Mouse (Mus musculus) midbrain, embryonic 14.5 days (tissue): Measurements from ENCODE around the gene Gm5965. TPM values are rescaled to one million over a fixed set of nuclear protein-coding genes. Genes with fewer than 3 reads are reported as not detected.

Experiments
- ATAC-seq: fragments of 200-750 bp; cut with Nextera tagmentation; 2 replicates; pipeline ENCODE4 v1.8.0; 2017; ENCODE audit warnings: moderate number of reproducible peaks, moderate library complexity; ENCODE audit not compliant: low FRiP score, low TSS enrichment
- DNase-seq: peaks from one replicate; pipeline ENCODE4 v3.0.0-alpha.2; 2015
- H3K27ac ChIP-seq: fragments of 300-500 bp; sonication (generic); replicated peaks from 2 replicates; pipeline ENCODE4 v1.5.1; 2014; ENCODE audit warnings: mild to moderate bottlenecking, low read depth, low read length, moderate library complexity
- H3K27me3 ChIP-seq: fragments of 300-500 bp; sonication (generic); 2 replicates; pipeline ENCODE4 v1.6.1; 2014; ENCODE audit warnings: low read length, control low read depth, mixed read lengths; ENCODE audit not compliant: control insufficient read depth, insufficient read depth
- H3K36me3 ChIP-seq: fragments of 300-500 bp; sonication (generic); 2 replicates; pipeline ENCODE4 v1.6.1; 2014; ENCODE audit warnings: low read length, control low read depth; ENCODE audit not compliant: control insufficient read depth, insufficient read depth
- H3K4me1 ChIP-seq: fragments of 300-500 bp; sonication (generic); 2 replicates; pipeline ENCODE4 v1.6.1; 2014; ENCODE audit warnings: mild to moderate bottlenecking, antibody characterized with exemption, low read length, control low read depth; ENCODE audit not compliant: control insufficient read depth, insufficient read depth
- H3K4me2 ChIP-seq: fragments of 300-500 bp; sonication (generic); 2 replicates; pipeline ENCODE4 v1.6.1; 2014; ENCODE audit warnings: mild to moderate bottlenecking, low read length, moderate library complexity
- H3K4me3 ChIP-seq: fragments of 300-500 bp; sonication (generic); replicated peaks from 2 replicates; pipeline ENCODE4 v1.5.1; 2014; ENCODE audit warnings: low read depth, low read length
- H3K9ac ChIP-seq: fragments of 300-500 bp; sonication (generic); replicated peaks from 2 replicates; pipeline ENCODE4 v1.6.1; 2014; ENCODE audit warnings: mild to moderate bottlenecking, low read length, moderate library complexity
- H3K9me3 ChIP-seq: fragments of 300-500 bp; sonication (generic); 2 replicates; pipeline ENCODE4 v1.6.1; 2016; ENCODE audit warnings: low read length, control low read depth, mixed read lengths; ENCODE audit not compliant: control insufficient read depth
- WGBS: fragments of 180-500 bp; shearing (Covaris S2); extraction: QIAGEN DNeasy Blood & Tissue Kit; methylation state at CpG from one replicate; pipeline ENCODE4 v1.1.7; 2014; 5-methylcytosine and 5-hydroxymethylcytosine counted together
- polyA plus RNA-seq: library from polyadenylated mRNA; unstranded; fragments of >200 nt; fragmentation: Nextera tagmentation; extraction: Ambion mirVana; gene quantifications from 2 replicates; pipeline ENCODE4 v1.2.1, GENCODE M21; 2014

The Gm5965 gene
- polyA plus RNA-seq, 1 experiment from 2014 or later = not detected

DNA sequence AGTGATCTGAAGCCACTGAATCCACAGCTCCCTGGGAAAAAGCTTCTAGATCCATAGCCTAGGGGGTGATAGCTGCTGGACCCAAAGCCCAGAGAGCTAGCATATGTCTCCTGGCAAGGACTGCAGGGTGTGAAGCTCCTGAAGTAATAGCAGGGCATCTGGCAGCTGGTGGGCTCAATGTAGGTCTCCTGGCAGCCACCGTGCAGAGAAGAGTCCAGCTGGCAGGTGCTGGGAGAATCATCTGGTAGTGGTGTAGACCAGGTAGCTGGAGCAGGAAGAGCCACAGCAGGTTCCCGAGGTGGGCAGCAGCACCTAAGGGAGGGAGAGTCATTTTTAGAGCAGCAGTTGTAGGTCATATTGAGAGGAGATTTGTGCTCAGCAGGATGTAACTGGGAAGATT lies 34.1 kb downstream of the Gm5965 start, which contains the start of gene Gm20741:
TSS of gene Gm20741 (minus strand) at position 394 of the 400 bp plus-strand sequence.
- Histone ChIP-seq H3K4me1 (no peaks in the 10 kb centered on the region), H3K9me3 (no peaks in the 10 kb centered on the region), H3K27ac (no peak within 1 kb of the TSS), H3K9ac (no peak within 1 kb of the TSS), H3K36me3 (no peaks in the 10 kb centered on the region), H3K4me3 (no peak within 1 kb of the TSS), H3K27me3 (no peaks in the 10 kb centered on the region), H3K4me2 (no peak within 1 kb of the TSS)
- DNase-seq = no peak
- no peak for ATAC-seq
- 89% methylated on average over 2 of the region's 2 CpGs for WGBS

DNA sequence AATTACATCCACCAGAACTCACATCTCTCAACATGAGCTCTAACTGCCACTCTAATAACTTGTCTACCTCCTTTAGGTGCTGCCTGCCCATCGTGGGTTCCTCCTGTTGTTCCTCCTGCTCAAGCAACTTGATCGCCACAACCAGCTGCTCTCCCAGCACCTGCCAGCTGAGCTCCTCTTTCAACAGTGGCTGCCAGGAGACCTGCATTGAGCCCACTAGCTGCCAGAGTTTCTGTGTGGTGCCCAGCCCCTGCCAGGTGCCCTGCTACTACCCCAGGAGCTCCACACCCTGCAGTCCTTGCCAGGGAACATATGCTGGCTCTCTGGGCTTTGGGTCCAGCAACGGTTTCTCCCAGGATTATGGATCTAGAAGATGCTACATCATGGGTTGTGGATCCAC lies 42.4 kb downstream of the Gm5965 start, which contains the start of gene Krtap15:
TSS of gene Krtap15 (plus strand) at position 150 of the 400 bp plus-strand sequence.
- no peaks in the 10 kb centered on the region for H3K4me1 ChIP-seq
- H3K4me2 ChIP-seq = no peak within 1 kb of the TSS
- H3K36me3 ChIP-seq = no peaks in the 10 kb centered on the region
- H3K9ac ChIP-seq = no peak within 1 kb of the TSS
- H3K27me3 ChIP-seq = no peaks in the 10 kb centered on the region
- WGBS = 83% methylated on average over 3 of the region's 3 CpGs
- ATAC-seq = no peak
- H3K4me3 ChIP-seq = no peak within 1 kb of the TSS
- H3K9me3 ChIP-seq = no peaks in the 10 kb centered on the region
- no peak within 1 kb of the TSS for H3K27ac ChIP-seq
- DNase-seq = no peak

DNA sequence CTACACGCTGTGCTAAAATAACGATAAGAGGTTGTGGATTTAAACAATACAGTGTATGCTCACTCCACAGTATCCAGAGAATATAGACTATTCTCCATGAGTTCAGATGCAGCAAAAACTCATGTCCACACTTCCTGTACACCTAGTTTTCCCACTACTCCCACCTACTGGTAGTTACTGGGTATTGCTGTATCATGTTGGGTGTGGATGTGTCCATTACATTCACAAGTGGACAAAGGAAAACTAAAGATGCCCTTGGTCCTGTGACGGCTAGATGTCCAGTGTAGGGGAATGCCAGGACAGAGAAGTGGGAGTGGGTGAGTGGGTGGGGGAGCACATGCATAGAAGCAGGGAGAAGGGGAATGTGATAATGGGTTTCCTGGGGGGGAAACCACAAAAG lies 46.0 kb downstream of the Gm5965 start:
- peak; percentile 27; the same call in 1 of the 2 replicates for ATAC-seq
- Histone ChIP-seq H3K4me2 (no peak overlapping the region), H3K36me3 (no peaks in the 10 kb centered on the region), H3K9ac (no peak overlapping the region), H3K9me3 (no peaks in the 10 kb centered on the region), H3K4me3 (no peak overlapping the region), H3K27ac (no peak overlapping the region), H3K27me3 (no peaks in the 10 kb centered on the region), H3K4me1 (no peaks in the 10 kb centered on the region)
- WGBS = 82% methylated on average over 3 of the region's 3 CpGs
- DNase-seq = peak; percentile 50

DNA sequence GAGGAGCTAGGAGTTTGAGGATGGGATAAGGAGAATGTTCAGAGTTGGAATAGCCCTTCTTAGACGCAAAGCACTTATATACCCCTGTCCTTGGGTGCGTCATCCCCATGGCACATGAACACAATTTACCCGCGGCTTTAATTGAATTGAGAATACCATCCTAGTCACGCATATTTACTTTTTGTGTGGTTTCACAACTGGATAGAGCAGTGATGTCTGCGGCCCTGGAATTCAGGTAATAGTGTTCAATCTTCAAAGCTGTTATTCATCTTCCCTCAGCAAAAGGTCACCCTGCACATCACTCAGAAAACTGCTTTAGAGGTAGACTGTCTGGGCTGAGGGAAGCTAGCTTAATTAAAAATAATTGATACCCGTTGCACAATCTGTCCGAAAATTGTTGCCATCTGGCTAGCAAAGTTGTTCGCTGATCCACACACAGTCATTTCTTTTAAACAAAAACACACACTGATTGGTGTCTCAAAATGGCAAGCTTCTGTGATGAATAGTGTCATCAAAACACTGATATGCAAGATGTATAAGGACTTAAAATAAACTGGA lies 48.5 kb downstream of the Gm5965 start, which contains the start of gene Krtap14:
TSS of gene Krtap14 (minus strand) at position 51 of the 558 bp plus-strand sequence.
- no peak within 1 kb of the TSS for H3K27ac ChIP-seq
- ATAC-seq = no peak
- H3K36me3 ChIP-seq = no peaks in the 10 kb centered on the region
- WGBS = 91% methylated on average over 9 of the region's 9 CpGs
- no peaks in the 10 kb centered on the region for H3K4me1 ChIP-seq
- H3K4me2 ChIP-seq = no peak within 1 kb of the TSS
- H3K9me3 ChIP-seq = no peaks in the 10 kb centered on the region
- no peak for DNase-seq
- no peaks in the 10 kb centered on the region for H3K27me3 ChIP-seq
- no peak within 1 kb of the TSS for H3K9ac ChIP-seq
- H3K4me3 ChIP-seq = no peak within 1 kb of the TSS

DNA sequence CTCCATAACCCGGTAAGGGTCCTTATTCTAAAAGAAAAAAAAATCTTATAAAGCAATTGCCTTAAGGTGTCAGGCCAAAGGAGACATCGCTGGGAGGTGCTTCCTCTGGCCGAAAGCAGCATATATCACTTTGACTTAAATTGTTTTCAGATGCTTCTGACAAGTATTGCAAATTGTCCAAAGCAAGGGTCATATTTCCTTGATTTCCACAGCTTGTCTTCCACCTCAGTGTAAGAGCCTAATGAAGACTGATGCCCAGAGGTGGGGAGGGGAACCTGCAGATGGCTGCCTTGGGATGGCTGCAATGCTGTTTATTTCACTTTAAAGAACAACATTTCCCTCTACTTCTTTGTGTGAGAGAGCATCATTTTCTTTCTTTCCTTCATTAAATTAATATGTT lies 49.3 kb downstream of the Gm5965 start:
- H3K4me1 ChIP-seq = no peaks in the 10 kb centered on the region
- no peaks in the 10 kb centered on the region for H3K9me3 ChIP-seq
- no peak overlapping the region for H3K4me3 ChIP-seq
- no peaks in the 10 kb centered on the region for H3K27me3 ChIP-seq
- DNase-seq = no peak
- H3K27ac ChIP-seq = no peak overlapping the region
- no peak overlapping the region for H3K9ac ChIP-seq
- no peak for ATAC-seq
- WGBS = 81% methylated on average over 3 of the region's 3 CpGs
- H3K36me3 ChIP-seq = no peaks in the 10 kb centered on the region
- no peak overlapping the region for H3K4me2 ChIP-seq

Other genes starting within 250 kb of the Gm5965 start
- gene Cldn8, start 214.7 kb upstream of the Gm5965 start, polyA plus RNA-seq = not detected in 2 replicates
- not detected in 2 replicates for gene Krtap24-1, start 165.6 kb upstream of the Gm5965 start, polyA plus RNA-seq
- gene 2310079G19Rik, start 150.2 kb upstream of the Gm5965 start, polyA plus RNA-seq = not detected in 2 replicates
- not detected in 2 replicates for gene Krtap26-1, start 130.1 kb upstream of the Gm5965 start, polyA plus RNA-seq
- not detected in 2 replicates for gene Krtap27-1, start 106.2 kb upstream of the Gm5965 start, polyA plus RNA-seq
- not detected in 2 replicates for gene 2310061N02Rik, start 69.9 kb upstream of the Gm5965 start, polyA plus RNA-seq
- gene Krtap13-1, start 49.0 kb upstream of the Gm5965 start, polyA plus RNA-seq = not detected in 2 replicates
- gene Krtap13, start 26.3 kb upstream of the Gm5965 start, polyA plus RNA-seq = not detected in 2 replicates
- gene 2310034C09Rik, start 19.0 kb upstream of the Gm5965 start, polyA plus RNA-seq = not detected in 2 replicates
- not detected in 2 replicates for gene 2310057N15Rik, start 3.7 kb upstream of the Gm5965 start, polyA plus RNA-seq
- not detected in 2 replicates for gene Gm20741, start 34.3 kb downstream of the Gm5965 start, polyA plus RNA-seq
- gene Krtap15, start 42.3 kb downstream of the Gm5965 start, polyA plus RNA-seq = not detected in 2 replicates
- gene Krtap14, start 48.2 kb downstream of the Gm5965 start, polyA plus RNA-seq = not detected in 2 replicates
- not detected in 2 replicates for gene Krtap19-1, start 91.5 kb downstream of the Gm5965 start, polyA plus RNA-seq
- not detected in 2 replicates for gene Krtap19-2, start 96.4 kb downstream of the Gm5965 start, polyA plus RNA-seq
- gene Krtap19-3, start 100.1 kb downstream of the Gm5965 start, polyA plus RNA-seq = not detected in 2 replicates
- gene Krtap19-4, start 107.2 kb downstream of the Gm5965 start, polyA plus RNA-seq = not detected in 2 replicates
- not detected in 2 replicates for gene Krtap19-5, start 118.6 kb downstream of the Gm5965 start, polyA plus RNA-seq
- not detected in 2 replicates for gene Krtap19-9b, start 154.4 kb downstream of the Gm5965 start, polyA plus RNA-seq
- gene Krtap16-3, start 185.0 kb downstream of the Gm5965 start, polyA plus RNA-seq = not detected in 2 replicates
- not detected in 2 replicates for gene Krtap22-2, start 232.9 kb downstream of the Gm5965 start, polyA plus RNA-seq
- gene Gm10229, start 237.4 kb downstream of the Gm5965 start, polyA plus RNA-seq = not detected in 2 replicates